Mouse (Mus musculus) C2C12 (cell line): ENCODE measurements around the gene Gm45837. TPM values are rescaled to one million over a fixed set of nuclear protein-coding genes. Genes with fewer than 3 reads are reported as not detected.
A peak's percentile ranks its signal among the peaks of the same experiment; 100 is the strongest.

Experiments used
- H3K27me3 ChIP-seq: one replicate; pipeline ENCODE4 v1.6.1; 2011; ENCODE audit not compliant: control insufficient read depth, insufficient read depth, insufficient read length
- H3K36me3 ChIP-seq: one replicate; pipeline ENCODE4 v1.6.1; 2011; ENCODE audit not compliant: control insufficient read depth, insufficient read depth
- H3K4me3 ChIP-seq: one replicate; pipeline ENCODE4 v1.5.1; 2011; ENCODE audit warnings: mild to moderate bottlenecking, control low read depth; ENCODE audit not compliant: poor library complexity, insufficient read depth, severe bottlenecking
- H3K79me2 ChIP-seq: one replicate; pipeline ENCODE4 v1.6.1; 2011; ENCODE audit not compliant: control insufficient read depth, insufficient read depth
- H3K79me3 ChIP-seq: one replicate; pipeline ENCODE4 v1.6.1; 2011; ENCODE audit warnings: low read depth, control low read depth
- H3ac ChIP-seq: one replicate; pipeline ENCODE3; 2011; ENCODE audit warnings: low read depth; ENCODE audit not compliant: control insufficient read depth, insufficient read length
- CEBPB ChIP-seq: IDR thresholded peaks from one replicate; pipeline ENCODE4 v1.6.1; 2011; ENCODE audit warnings: low read depth, mild to moderate bottlenecking, control low read depth, moderate library complexity
- CTCF ChIP-seq: IDR thresholded peaks from one replicate; pipeline ENCODE4 v1.5.1; 2011; ENCODE audit not compliant: control insufficient read depth, insufficient read depth, insufficient read length
- FOSL1 ChIP-seq: IDR thresholded peaks from one replicate; pipeline ENCODE4 v1.8.0; 2011; ENCODE audit warnings: mild to moderate bottlenecking, low read length; ENCODE audit not compliant: poor library complexity, insufficient read depth, severe bottlenecking
- MAX ChIP-seq: IDR thresholded peaks from one replicate; pipeline ENCODE4 v1.6.1; 2011; ENCODE audit warnings: mild to moderate bottlenecking, control low read depth
- MYOD1 ChIP-seq: IDR thresholded peaks from one replicate; pipeline ENCODE4 v1.6.1; 2011; ENCODE audit warnings: low read depth; ENCODE audit not compliant: control insufficient read depth, insufficient read length
- MYOG ChIP-seq: IDR thresholded peaks from one replicate; pipeline ENCODE4 v1.6.1; 2011; ENCODE audit not compliant: control insufficient read depth, insufficient read length; ENCODE audit errors: extremely low read depth
- USF1 ChIP-seq: IDR thresholded peaks from one replicate; pipeline ENCODE4 v1.6.1; 2011; ENCODE audit warnings: low read depth, mild to moderate bottlenecking, control low read depth, moderate library complexity
- polyA plus RNA-seq: library from polyadenylated mRNA; unstranded; fragments of >200 nt; fragmentation: generic; extraction: Trizol; gene quantifications from one replicate; pipeline ENCODE4 v1.2.1, GENCODE M21; 2012; ENCODE audit warnings: missing spikeins

The Gm45837 gene
- polyA plus RNA-seq, 1 experiment: not detected

- H3K36me3 ChIP-seq: no peaks in the 10 kb centered on the region
- H3ac ChIP-seq: no peak overlapping the region
- H3K79me3 ChIP-seq: no peaks in the 10 kb centered on the region
- no peaks in the 10 kb centered on the region for H3K27me3 ChIP-seq
- H3K79me2 ChIP-seq: no peaks in the 10 kb centered on the region
- H3K4me3 ChIP-seq: no peak overlapping the region
- TF ChIP-seq FOSL1 (no peak), CTCF (no peak), MYOD1 (no peak), MYOG (no peak), MAX (no peak), CEBPB (no peak), USF1 (no peak)
Measured at GRCm38 (mm10) chr7:101463665-101464271, 53.1 kb downstream of the Gm45837 start.

GRCm38 (mm10) chr7:101464927-101465326, 54.2 kb downstream of the Gm45837 start:
- Histone ChIP-seq H3K4me3 (no peak overlapping the region), H3K79me3 (no peaks in the 10 kb centered on the region), H3K27me3 (no peaks in the 10 kb centered on the region), H3ac (no peak overlapping the region), H3K79me2 (no peaks in the 10 kb centered on the region), H3K36me3 (no peaks in the 10 kb centered on the region)
- TF ChIP-seq MAX (no peak), CEBPB (no peak), USF1 (no peak), CTCF (no peak), MYOG (no peak)

GRCm38 (mm10) chr7:101465392-101465791, 54.7 kb downstream of the Gm45837 start:
- Histone ChIP-seq H3K36me3 (no peaks in the 10 kb centered on the region), H3K79me2 (no peaks in the 10 kb centered on the region), H3K27me3 (no peaks in the 10 kb centered on the region), H3ac (no peak overlapping the region), H3K79me3 (no peaks in the 10 kb centered on the region), H3K4me3 (no peak overlapping the region)
- TF ChIP-seq MYOD1: no peak
- no peak for TF ChIP-seq MAX
- TF ChIP-seq MYOG: no peak
- TF ChIP-seq FOSL1: no peak
- TF ChIP-seq USF1: no peak
- TF ChIP-seq CEBPB: no peak
- TF ChIP-seq CTCF: no peak

- TF ChIP-seq CEBPB: no peak
- no peak for TF ChIP-seq MAX
- no peak for TF ChIP-seq FOSL1
- TF ChIP-seq MYOG: no peak
- TF ChIP-seq CTCF: no peak
- no peak for TF ChIP-seq USF1
- TF ChIP-seq MYOD1: no peak
- no peak overlapping the region for H3ac ChIP-seq
- H3K79me3 ChIP-seq: no peaks in the 10 kb centered on the region
- no peaks in the 10 kb centered on the region for H3K79me2 ChIP-seq
- no peaks in the 10 kb centered on the region for H3K36me3 ChIP-seq
- no peak overlapping the region for H3K4me3 ChIP-seq
- H3K27me3 ChIP-seq: no peaks in the 10 kb centered on the region
Measured at GRCm38 (mm10) chr7:101465850-101466580, 55.3 kb downstream of the Gm45837 start.

- Histone ChIP-seq H3ac (no peak overlapping the region), H3K4me3 (no peak overlapping the region), H3K79me2 (no peaks in the 10 kb centered on the region), H3K36me3 (no peaks in the 10 kb centered on the region), H3K79me3 (no peaks in the 10 kb centered on the region), H3K27me3 (no peaks in the 10 kb centered on the region)
- no peak for TF ChIP-seq FOSL1
Measured at GRCm38 (mm10) chr7:101466581-101467081, 55.9 kb downstream of the Gm45837 start.

- Histone ChIP-seq H3K79me3 (no peaks in the 10 kb centered on the region), H3K79me2 (no peaks in the 10 kb centered on the region), H3K4me3 (no peak overlapping the region), H3ac (no peak overlapping the region), H3K36me3 (no peaks in the 10 kb centered on the region), H3K27me3 (no peaks in the 10 kb centered on the region)
- no peak for TF ChIP-seq MAX
- TF ChIP-seq USF1: peak; percentile 73
Measured at GRCm38 (mm10) chr7:101471423-101471822, 60.7 kb downstream of the Gm45837 start.
